Mouse (Mus musculus) bone marrow macrophage, adult 2 months (primary cell): ENCODE measurements around the gene Slc10a1.

Experiments
- CTCF ChIP-seq: IDR thresholded peaks from 2 replicates; pipeline ENCODE4 v1.5.1; 2012; ENCODE audit warnings: low read depth, mild to moderate bottlenecking, low read length, moderate library complexity
- POLR2A ChIP-seq: IDR thresholded peaks from 2 replicates; pipeline ENCODE4 v1.6.1; 2012; ENCODE audit warnings: mild to moderate bottlenecking, low read depth, low read length, borderline replicate concordance

- no peak for TF ChIP-seq CTCF
- TF ChIP-seq POLR2A = no peak
These were observed 29.9 kb downstream of the Slc10a1 start for GRCm38 (mm10) chr12:80938642-80939041.
